Mouse (Mus musculus): ENCODE results near the gene Otulinl. TPM values are rescaled to one million over a fixed set of nuclear protein-coding genes. Genes with fewer than 3 reads are reported as not detected.

The Otulinl gene
- polyA plus RNA-seq, 1 experiment from 2014 or later = 27.5 TPM

DNA sequence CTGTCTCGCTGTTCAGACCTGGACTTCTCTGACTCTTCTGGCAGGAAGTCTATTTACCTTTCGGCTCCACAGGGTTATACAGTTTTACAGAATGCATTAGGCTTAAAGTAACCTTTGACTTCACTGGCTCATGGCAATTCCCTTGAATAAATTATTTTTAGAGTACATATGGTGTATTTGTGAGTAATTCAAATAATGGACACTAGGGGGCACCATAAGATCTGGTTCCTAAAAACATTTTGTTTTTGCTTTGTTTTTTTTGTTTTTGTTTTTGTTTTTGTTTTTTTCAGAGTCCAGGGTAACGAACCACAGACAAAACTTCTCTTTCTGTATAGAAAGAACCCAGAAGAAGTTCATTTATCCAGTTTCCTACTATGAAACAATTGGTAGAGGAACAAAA, 33.7 kb downstream of the Otulinl start:
- no peak overlapping the region for H3K4me3 ChIP-seq (ENCODE audit: low read length)
- no peaks in the 10 kb centered on the region for H3K36me3 ChIP-seq (ENCODE audit: control insufficient read depth, insufficient read depth, low read length)
- no peak overlapping the region for H3K9ac ChIP-seq (ENCODE audit: low read length)
- H3K9me3 ChIP-seq (ENCODE audit: control insufficient read depth, low read length) = no peaks in the 10 kb centered on the region
- no peak overlapping the region for H3K4me2 ChIP-seq (ENCODE audit: low read depth, low read length)
- no peak overlapping the region for H3K27ac ChIP-seq (ENCODE audit: low read length)
- no peaks in the 10 kb centered on the region for H3K4me1 ChIP-seq (replicated peaks; ENCODE audit: control insufficient read depth, insufficient read depth, low read length)
- 47% methylated on average over 3 of the region's 3 CpGs for whole genome bisulfite sequencing
- ATAC-seq (ENCODE audit: low read depth) = no peak
- H3K27me3 ChIP-seq (ENCODE audit: control insufficient read depth, insufficient read depth, low read depth, low read length) = no peaks in the 10 kb centered on the region

DNA sequence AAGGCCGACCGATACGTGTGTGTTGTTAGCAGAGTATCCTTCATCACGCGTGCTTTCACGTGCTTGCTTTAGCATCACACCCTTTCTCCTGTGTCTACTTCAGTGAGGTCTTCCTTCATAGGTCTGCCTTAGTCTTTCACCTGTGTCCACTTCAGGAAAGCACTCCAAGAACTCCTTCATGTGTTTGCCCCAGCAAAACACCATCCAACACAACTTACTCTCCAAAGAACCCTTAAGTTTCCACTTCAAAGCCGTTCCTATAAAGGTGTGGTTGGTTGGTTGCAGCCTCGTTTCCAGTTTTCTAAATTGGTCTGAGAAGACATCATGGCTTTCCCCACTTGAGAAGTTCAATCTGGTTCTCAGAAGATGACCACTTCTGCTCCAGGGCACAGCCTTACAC, 34.7 kb downstream of the Otulinl start:
- Histone ChIP-seq H3K9me3 (ENCODE audit: control insufficient read depth, low read length) (no peaks in the 10 kb centered on the region), H3K4me3 (ENCODE audit: low read length) (no peak overlapping the region), H3K9ac (ENCODE audit: low read length) (no peak overlapping the region), H3K4me2 (ENCODE audit: low read depth, low read length) (no peak overlapping the region), H3K36me3 (ENCODE audit: control insufficient read depth, insufficient read depth, low read length) (no peaks in the 10 kb centered on the region), H3K4me1 (replicated peaks; ENCODE audit: control insufficient read depth, insufficient read depth, low read length) (no peaks in the 10 kb centered on the region), H3K27ac (ENCODE audit: low read length) (no peak overlapping the region), H3K27me3 (ENCODE audit: control insufficient read depth, insufficient read depth, low read depth, low read length) (no peaks in the 10 kb centered on the region)
- ATAC-seq (ENCODE audit: low read depth) = no peak
- WGBS = 85% methylated on average over 8 of the region's 8 CpGs

DNA sequence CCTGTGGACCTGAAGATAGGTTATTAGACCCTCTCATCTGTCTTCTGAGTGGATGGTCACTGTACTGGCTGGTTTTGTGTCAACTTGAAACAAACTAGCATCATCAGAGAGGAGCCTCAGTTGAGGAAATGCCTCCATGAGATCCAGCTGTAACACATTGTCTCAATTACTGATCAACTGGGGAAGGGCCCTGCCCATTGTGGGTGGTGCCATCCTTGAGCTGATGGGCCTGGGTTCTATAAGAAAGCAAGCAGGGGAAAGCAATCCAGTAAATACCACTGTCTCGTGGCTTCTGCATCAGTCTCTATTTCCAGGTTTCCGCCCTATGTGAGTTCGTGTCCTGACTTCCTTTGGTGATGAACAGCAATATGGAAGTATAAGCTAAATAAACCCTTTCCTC, 36.1 kb downstream of the Otulinl start:
- H3K4me1 ChIP-seq (replicated peaks; ENCODE audit: control insufficient read depth, insufficient read depth, low read length) = no peaks in the 10 kb centered on the region
- no peaks in the 10 kb centered on the region for H3K36me3 ChIP-seq (ENCODE audit: control insufficient read depth, insufficient read depth, low read length)
- no peaks in the 10 kb centered on the region for H3K9me3 ChIP-seq (ENCODE audit: control insufficient read depth, low read length)
- H3K27ac ChIP-seq (ENCODE audit: low read length) = no peak overlapping the region
- H3K4me3 ChIP-seq (ENCODE audit: low read length) = no peak overlapping the region
- H3K4me2 ChIP-seq (ENCODE audit: low read depth, low read length) = no peak overlapping the region
- H3K27me3 ChIP-seq (ENCODE audit: control insufficient read depth, insufficient read depth, low read depth, low read length) = no peaks in the 10 kb centered on the region
- no peak overlapping the region for H3K9ac ChIP-seq (ENCODE audit: low read length)
- WGBS = 82% methylated on average over 3 of the region's 3 CpGs
- ATAC-seq (ENCODE audit: low read depth) = no peak

DNA sequence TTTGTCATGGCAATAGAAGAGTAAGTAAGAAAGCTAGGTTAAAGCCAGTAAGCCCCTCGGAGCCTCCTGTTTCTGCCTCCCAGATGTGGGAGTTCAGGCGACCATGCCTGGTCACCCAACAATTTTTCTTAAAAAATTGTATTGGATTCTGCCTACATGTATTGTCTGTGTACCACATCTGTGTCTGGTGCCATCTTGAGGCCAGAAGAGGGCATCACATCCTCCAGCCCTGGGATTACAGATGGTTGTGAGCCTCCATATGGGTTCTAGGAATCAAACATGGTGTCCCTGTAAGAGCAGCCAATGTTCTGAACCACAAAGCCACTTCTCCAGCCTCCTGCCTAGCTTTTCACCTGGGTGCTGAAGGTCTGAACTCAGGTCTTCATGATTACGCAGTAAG, 38.5 kb downstream of the Otulinl start:
- Histone ChIP-seq H3K27ac (ENCODE audit: low read length) (no peak overlapping the region), H3K36me3 (ENCODE audit: control insufficient read depth, insufficient read depth, low read length) (no peaks in the 10 kb centered on the region), H3K27me3 (ENCODE audit: control insufficient read depth, insufficient read depth, low read depth, low read length) (no peaks in the 10 kb centered on the region), H3K4me1 (replicated peaks; ENCODE audit: control insufficient read depth, insufficient read depth, low read length) (no peaks in the 10 kb centered on the region), H3K9me3 (ENCODE audit: control insufficient read depth, low read length) (no peaks in the 10 kb centered on the region), H3K4me2 (ENCODE audit: low read depth, low read length) (no peak overlapping the region), H3K9ac (ENCODE audit: low read length) (no peak overlapping the region), H3K4me3 (ENCODE audit: low read length) (no peak overlapping the region)
- ATAC-seq (ENCODE audit: low read depth) = no peak
- WGBS = 86% methylated on average over 3 of the region's 3 CpGs

DNA sequence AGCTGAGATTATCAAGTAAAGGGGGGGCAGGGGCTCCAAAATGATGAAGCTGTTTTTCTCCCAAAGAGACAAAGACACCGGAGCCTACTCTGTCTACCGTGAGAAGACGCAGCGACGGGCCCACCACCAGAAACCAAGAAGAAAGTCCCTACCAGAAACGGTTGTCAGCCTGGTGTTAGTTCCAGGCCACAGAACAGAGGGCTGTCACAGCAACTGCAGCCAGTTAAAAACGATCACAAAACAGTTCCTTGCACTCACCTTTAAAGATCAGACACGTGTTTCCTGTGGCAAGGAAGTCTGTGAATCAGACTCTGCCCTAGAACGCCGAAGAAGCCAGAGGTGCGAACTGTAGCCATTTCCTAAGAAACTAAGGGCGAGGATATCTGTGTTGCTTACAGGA, 40.2 kb downstream of the Otulinl start:
- Histone ChIP-seq H3K27ac (ENCODE audit: low read length) (no peak overlapping the region), H3K27me3 (ENCODE audit: control insufficient read depth, insufficient read depth, low read depth, low read length) (no peaks in the 10 kb centered on the region), H3K9ac (ENCODE audit: low read length) (no peak overlapping the region), H3K36me3 (ENCODE audit: control insufficient read depth, insufficient read depth, low read length) (no peaks in the 10 kb centered on the region), H3K4me3 (ENCODE audit: low read length) (no peak overlapping the region), H3K4me1 (replicated peaks; ENCODE audit: control insufficient read depth, insufficient read depth, low read length) (no peaks in the 10 kb centered on the region), H3K4me2 (ENCODE audit: low read depth, low read length) (no peak overlapping the region), H3K9me3 (ENCODE audit: control insufficient read depth, low read length) (no peaks in the 10 kb centered on the region)
- WGBS = 39% methylated on average over 12 of the region's 12 CpGs
- no peak for ATAC-seq (ENCODE audit: low read depth)

DNA sequence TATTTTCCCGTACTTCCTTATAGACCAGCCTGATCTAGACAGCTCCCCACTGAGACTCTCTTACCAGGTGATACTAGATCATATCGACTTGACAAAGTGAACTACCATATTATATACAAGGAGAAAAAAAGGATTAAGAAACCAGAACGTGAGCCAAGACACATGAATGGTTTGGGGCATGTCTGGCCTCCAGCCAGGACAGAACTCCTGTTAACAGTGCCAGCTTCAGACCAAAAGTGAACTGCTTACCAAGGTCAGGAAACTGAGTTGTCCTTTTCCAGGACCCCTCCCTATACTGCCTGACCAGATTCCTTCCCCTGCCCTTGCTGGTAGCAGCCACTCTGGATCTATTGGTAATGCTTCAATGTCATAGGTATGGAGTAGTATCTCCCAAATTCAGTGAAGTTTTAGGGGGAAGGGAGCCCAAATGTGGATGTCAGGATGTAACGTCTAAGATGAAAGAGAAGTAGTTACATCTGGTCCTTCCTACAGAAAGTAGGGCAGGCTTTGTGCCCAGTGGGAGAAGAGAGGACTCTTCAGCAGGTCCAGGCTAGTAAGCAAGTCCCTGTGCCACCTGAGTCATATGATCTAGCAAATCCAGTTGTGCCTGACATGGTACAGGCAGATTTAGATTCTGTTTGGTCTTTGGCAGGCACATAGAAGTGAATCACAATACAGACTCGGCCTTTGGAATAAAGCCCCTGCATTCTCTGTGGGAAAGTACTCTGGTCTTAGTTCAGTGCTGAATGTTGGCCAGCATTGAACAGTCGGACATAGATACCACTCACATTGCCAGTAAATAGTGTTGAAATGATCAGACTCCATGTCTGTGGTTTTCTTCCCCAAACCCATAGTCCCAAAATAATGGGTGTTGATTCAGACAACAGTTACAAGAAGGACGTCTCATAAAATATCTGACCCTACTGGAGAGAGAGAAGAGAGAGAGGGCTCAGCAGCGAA, 47.2 kb downstream of the Otulinl start:
- WGBS = 72% methylated on average over 8 of the region's 8 CpGs
- H3K9me3 ChIP-seq (ENCODE audit: control insufficient read depth, low read length) = no peaks in the 10 kb centered on the region
- ATAC-seq (ENCODE audit: low read depth) = no peak
- H3K36me3 ChIP-seq (ENCODE audit: control insufficient read depth, insufficient read depth, low read length) = no peaks in the 10 kb centered on the region
- no peak overlapping the region for H3K9ac ChIP-seq (ENCODE audit: low read length)
- H3K27me3 ChIP-seq (ENCODE audit: control insufficient read depth, insufficient read depth, low read depth, low read length) = no peaks in the 10 kb centered on the region
- H3K27ac ChIP-seq (ENCODE audit: low read length) = no peak overlapping the region
- H3K4me3 ChIP-seq (ENCODE audit: low read length) = no peak overlapping the region
- H3K4me1 ChIP-seq (replicated peaks; ENCODE audit: control insufficient read depth, insufficient read depth, low read length) = peaks cover 6% of the 10 kb centered on the region
- H3K4me2 ChIP-seq (ENCODE audit: low read depth, low read length) = no peak overlapping the region

DNA sequence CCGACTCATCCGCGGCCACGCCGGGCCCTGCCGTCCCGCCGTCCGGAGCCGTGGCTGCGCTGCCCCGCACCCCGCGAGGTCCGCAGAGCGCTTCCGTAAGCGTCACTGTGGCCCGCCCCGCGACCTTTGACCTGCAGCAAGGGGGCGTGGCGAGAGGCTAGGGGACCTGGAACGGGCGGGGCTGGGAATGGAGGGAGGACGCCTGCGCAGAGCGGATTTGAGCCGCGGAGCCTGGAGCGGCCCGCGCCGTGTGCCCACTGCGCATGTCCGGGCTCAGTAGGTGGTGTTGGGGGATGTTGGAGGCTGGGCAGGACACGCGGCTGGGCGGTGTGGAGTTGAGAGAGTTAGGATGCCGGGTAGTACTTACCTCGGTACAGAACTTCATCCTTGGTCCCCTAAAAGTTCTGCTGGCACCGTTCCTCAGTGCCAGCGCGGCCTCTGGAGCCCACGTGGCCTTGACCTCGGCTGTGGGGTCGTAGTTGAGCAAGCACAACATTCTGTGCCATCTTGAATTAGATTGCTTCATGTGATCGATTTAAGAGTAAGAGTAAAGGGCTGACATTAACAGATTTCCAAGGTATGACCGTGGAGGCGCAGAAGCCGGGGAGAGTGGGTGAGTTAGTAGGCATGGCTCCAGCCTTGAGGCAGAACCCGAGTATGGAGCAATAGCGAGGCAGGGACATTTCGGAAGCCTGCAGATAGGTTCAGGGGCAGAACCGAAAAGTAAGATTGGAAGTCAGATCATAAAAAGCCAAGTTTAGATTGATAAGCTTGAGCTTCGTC, 50.6 kb downstream of the Otulinl start, which contains the start of gene Otulin:
Otulin (minus strand) TSS at position 93 of the 783 bp plus-strand sequence.
- peak within 1 kb of the TSS; percentile 91 for H3K4me3 ChIP-seq (ENCODE audit: low read length)
- H3K9ac ChIP-seq (ENCODE audit: low read length) = peak within 1 kb of the TSS; percentile 89
- H3K27me3 ChIP-seq (ENCODE audit: control insufficient read depth, insufficient read depth, low read depth, low read length) = no peaks in the 10 kb centered on the region
- H3K36me3 ChIP-seq (ENCODE audit: control insufficient read depth, insufficient read depth, low read length) = peaks cover 2% of the 10 kb centered on the region; the same call in 1 of the 2 replicates
- no peaks in the 10 kb centered on the region for H3K9me3 ChIP-seq (ENCODE audit: control insufficient read depth, low read length)
- peak within 1 kb of the TSS; percentile 94 for H3K4me2 ChIP-seq (ENCODE audit: low read depth, low read length)
- H3K27ac ChIP-seq (ENCODE audit: low read length) = peak within 1 kb of the TSS; percentile 45; the same call in 1 of the 2 replicates
- H3K4me1 ChIP-seq (replicated peaks; ENCODE audit: control insufficient read depth, insufficient read depth, low read length) = peaks cover 9% of the 10 kb centered on the region
- peak; percentile 99 for ATAC-seq (ENCODE audit: low read depth)
- WGBS = 6% methylated on average over 51 of the region's 56 CpGs

DNA sequence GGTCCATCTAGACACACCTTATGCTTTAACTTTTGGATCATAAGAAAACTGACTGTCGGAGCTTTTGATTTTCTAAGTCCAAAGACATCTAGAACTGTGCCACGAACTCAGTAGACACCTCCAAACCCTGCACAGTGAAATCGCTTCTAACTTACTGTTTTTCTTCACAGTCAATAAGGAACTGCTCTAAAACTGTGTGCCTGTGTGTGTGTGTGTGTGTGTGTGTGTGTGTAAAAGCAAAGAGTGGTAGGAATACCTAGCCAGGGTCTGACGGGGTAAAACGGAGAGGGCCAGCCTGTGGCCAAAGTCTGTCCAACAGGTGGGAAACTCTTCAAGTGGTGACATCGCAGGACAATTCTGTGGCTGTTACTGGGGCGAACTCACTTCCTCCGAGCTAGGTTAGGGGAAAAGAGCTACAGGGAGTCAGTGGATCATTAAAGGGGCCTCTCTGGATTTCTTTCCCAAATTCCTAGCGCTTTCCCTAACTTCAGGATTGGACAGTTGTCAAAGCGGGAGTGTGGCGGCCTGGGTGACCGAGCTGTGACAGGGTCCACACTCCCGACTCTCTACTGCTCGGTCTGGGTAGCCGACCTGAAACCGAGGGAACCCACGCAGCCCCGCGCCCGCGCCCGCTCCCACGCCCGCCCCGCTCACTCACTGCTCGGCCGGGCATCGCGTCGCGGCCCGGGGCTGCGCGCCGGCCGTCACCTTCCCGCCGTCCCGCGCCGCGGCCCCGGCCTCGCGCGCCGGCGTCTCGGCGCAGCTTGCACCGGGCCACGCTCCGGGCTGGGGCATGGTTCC, 51.4 kb downstream of the Otulinl start:
- 3% methylated on average over 27 of the region's 53 CpGs for WGBS

More for the DNA sequence above, 51.4 kb downstream of the Otulinl start:
- H3K27ac ChIP-seq (ENCODE audit: low read length) = peak overlapping the region; percentile 45; the same call in 1 of the 2 replicates
- peak; percentile 67 for ATAC-seq (ENCODE audit: low read depth)
- no peaks in the 10 kb centered on the region for H3K27me3 ChIP-seq (ENCODE audit: control insufficient read depth, insufficient read depth, low read depth, low read length)
- H3K36me3 ChIP-seq (ENCODE audit: control insufficient read depth, insufficient read depth, low read length) = peaks cover 2% of the 10 kb centered on the region; the same call in 1 of the 2 replicates
- peak overlapping the region; percentile 89 for H3K9ac ChIP-seq (ENCODE audit: low read length)
- H3K9me3 ChIP-seq (ENCODE audit: control insufficient read depth, low read length) = no peaks in the 10 kb centered on the region
- peaks cover 9% of the 10 kb centered on the region for H3K4me1 ChIP-seq (replicated peaks; ENCODE audit: control insufficient read depth, insufficient read depth, low read length)
- peak overlapping the region; percentile 55 for H3K4me2 ChIP-seq (ENCODE audit: low read depth, low read length)
- H3K4me3 ChIP-seq (ENCODE audit: low read length) = peak overlapping the region; percentile 91
